Mouse (Mus musculus) liver, adult 2 months (tissue): ENCODE measurements around the gene Lrig3.

Experiments
- CTCF ChIP-seq: fragments of 200-500 bp; IDR thresholded peaks from 2 replicates; pipeline ENCODE4 v1.5.1; 2011; ENCODE audit warnings: low read depth, low read length, control low read depth
- POLR2A ChIP-seq: fragments of 200-500 bp; IDR thresholded peaks from 2 replicates; pipeline ENCODE4 v1.6.1; 2011; ENCODE audit warnings: low read length, control low read depth; ENCODE audit not compliant: insufficient read depth; ENCODE audit errors: extremely low read depth

GRCm38 (mm10) chr10:125938528-125939402 is 27.2 kb upstream of the Lrig3 start:
- TF ChIP-seq POLR2A (no peak), CTCF (no peak)
